Mouse (Mus musculus) mouse embryonic stem cell (cell line): Measurements from ENCODE around the gene Ttll6.
"Not testable (repeated sequence)": the region's sequence is repeated elsewhere in the genome, so short reads cannot be mapped to it uniquely, and the experiment has no call there.

Experiments used
- in situ Hi-C, 2 experiments: fragments of 300-500 bp; cut with MboI; formaldehyde crosslinking; loops; 1 replicate in 1 of 2; 3 replicates in 1 of 2; pipeline ENCODE4 v1.14.3; 2019 to 2020; ENCODE audit warnings: low sequenced_read_pairs in 2 of 2, low pct_unique_long_range_greater_than_20kb in 1 of 2, mixed read lengths in 1 of 2; ENCODE audit not compliant: unreplicated experiment in 1 of 2

The Ttll6 gene

GRCm38 (mm10) chr11:96133239-96133865 lies at the start of gene Ttll6:
Gene Ttll6 (plus strand): TSS chr11:96133786.
- in situ Hi-C loops: loop anchor here in 1 of 2 experiments (5.0 kb wide), 1 partner anchor 41 kb away; no protein-coding TSS in a partner anchor

- in situ Hi-C loops: no loop called here
These were observed 45.6 kb upstream of the Ttll6 start for GRCm38 (mm10) chr11:96087981-96088380.

GRCm38 (mm10) chr11:96091073-96091472 lies 42.5 kb upstream of the Ttll6 start:
- in situ Hi-C loops: loop anchor here in 1 of 2 experiments (5.0 kb wide), 2 partner anchors 41 to 141 kb away; partner anchors contain the start of gene Ttll6

GRCm38 (mm10) chr11:96092674-96093291 lies 40.8 kb upstream of the Ttll6 start:
- in situ Hi-C loops: loop anchor here in 1 of 2 experiments (5.0 kb wide), 2 partner anchors 40 to 140 kb away; partner anchors contain the start of gene Ttll6

GRCm38 (mm10) chr11:96093361-96093760 lies 40.2 kb upstream of the Ttll6 start:
- in situ Hi-C loops: loop anchor here in 1 of 2 experiments (5.0 kb wide), 2 partner anchors 39 to 139 kb away; partner anchors contain the start of gene Ttll6

GRCm38 (mm10) chr11:96108376-96108775 lies 25.2 kb upstream of the Ttll6 start:
- in situ Hi-C loops: no loop called here

GRCm38 (mm10) chr11:96110950-96111349 lies 22.6 kb upstream of the Ttll6 start:
- in situ Hi-C loops: not testable (repeated sequence)

- in situ Hi-C loops: no loop called here
These were observed 21.8 kb upstream of the Ttll6 start, which contains the start of gene Calcoco2 for GRCm38 (mm10) chr11:96111751-96112150. Gene Calcoco2 (minus strand): TSS chr11:96111964.

GRCm38 (mm10) chr11:96114077-96114476 lies 19.5 kb upstream of the Ttll6 start:
- in situ Hi-C loops: no loop called here

GRCm38 (mm10) chr11:96115416-96115815 lies 18.2 kb upstream of the Ttll6 start:
- in situ Hi-C loops: no loop called here

- in situ Hi-C loops: no loop called here
These were observed 17.5 kb upstream of the Ttll6 start for GRCm38 (mm10) chr11:96116116-96116515.

GRCm38 (mm10) chr11:96116925-96117324 lies 16.7 kb upstream of the Ttll6 start:
- in situ Hi-C loops: not testable (repeated sequence)

GRCm38 (mm10) chr11:96119401-96119800 lies 14.2 kb upstream of the Ttll6 start:
- in situ Hi-C loops: no loop called here

- in situ Hi-C loops: not testable (repeated sequence)
These were observed 10.8 kb upstream of the Ttll6 start for GRCm38 (mm10) chr11:96122806-96123205.

GRCm38 (mm10) chr11:96124052-96124914 lies 9.3 kb upstream of the Ttll6 start:
- in situ Hi-C loops: no loop called here

GRCm38 (mm10) chr11:96130606-96131005 lies 3.0 kb upstream of the Ttll6 start:
- in situ Hi-C loops: loop anchor here in 1 of 2 experiments (5.0 kb wide), 1 partner anchor 38 kb away; no protein-coding TSS in a partner anchor

- in situ Hi-C loops: no loop called here
These were observed 2.3 kb downstream of the Ttll6 start for GRCm38 (mm10) chr11:96135847-96136246.

- in situ Hi-C loops: no loop called here
These were observed 7.2 kb downstream of the Ttll6 start for GRCm38 (mm10) chr11:96140726-96141175.

GRCm38 (mm10) chr11:96143766-96144165 lies 10.2 kb downstream of the Ttll6 start:
- in situ Hi-C loops: no loop called here
